Mouse (Mus musculus): ENCODE data around the gene Hrct1. TPM values are rescaled to one million over a fixed set of nuclear protein-coding genes. Genes with fewer than 3 reads are reported as not detected.

The Hrct1 gene
- polyA plus RNA-seq, 1 experiment from 2014 or later: 0.81 TPM

DNA sequence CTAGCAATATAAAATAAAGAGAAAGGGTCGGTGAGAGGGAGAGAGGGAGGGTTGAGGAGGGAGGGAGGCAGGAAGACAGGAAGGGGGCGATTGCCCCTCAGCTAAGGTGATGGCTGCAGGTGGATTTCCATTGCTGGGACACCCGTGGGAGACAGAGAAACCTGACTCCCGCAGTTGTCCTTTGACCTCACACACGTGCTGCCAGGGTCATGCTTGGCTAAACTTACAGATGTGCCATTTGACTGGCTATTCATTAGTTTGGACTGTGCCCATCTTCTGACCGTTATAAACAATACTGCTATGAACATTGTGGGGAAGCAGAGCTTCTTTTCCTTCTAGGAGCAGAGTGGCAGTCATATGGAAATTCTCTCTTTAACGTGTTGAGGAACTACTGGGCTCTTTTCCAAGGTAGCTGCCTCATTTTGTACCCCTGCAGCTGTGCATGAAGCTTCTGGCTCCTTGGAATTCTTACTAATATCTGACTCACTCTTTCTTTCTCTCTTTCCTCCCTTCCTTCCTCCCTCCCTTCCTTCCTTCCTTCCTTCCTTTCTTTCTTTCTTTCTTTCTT, 13.3 kb upstream of the Hrct1 start:
- Histone ChIP-seq H3K27ac (replicated peaks in 1 of 2; ENCODE audit: control insufficient read depth in 1 of 2, insufficient read depth in 1 of 2, low read depth in 2 of 2, low read length in 2 of 2) (no peak overlapping the region), H3K9ac (ENCODE audit: low read length) (no peak overlapping the region), H3K4me1 (ENCODE audit: control insufficient read depth in 2 of 2, insufficient read depth in 2 of 2, low read length in 2 of 2) (peaks cover 2 to 13% of the 10 kb centered on the region in 2 experiments; a peak in 3 of 4 replicates), H3K9me3 (ENCODE audit: control insufficient read depth, low read length) (no peaks in the 10 kb centered on the region), H3K36me3 (ENCODE audit: control insufficient read depth, insufficient read depth, low read length) (no peaks in the 10 kb centered on the region), H3K4me2 (ENCODE audit: low read length) (no peak overlapping the region), H3K27me3 (ENCODE audit: control insufficient read depth, insufficient read depth, low read length) (no peaks in the 10 kb centered on the region), H3K4me3 (ENCODE audit: control insufficient read depth in 1 of 2, insufficient read depth in 1 of 2, low read depth in 1 of 2, low read length in 2 of 2) (no peak overlapping the region)
- no peak for ATAC-seq (ENCODE audit: insufficient number of reproducible peaks, insufficient read depth, low FRiP score, low read depth)
- 47% methylated on average over 7 of the region's 7 CpGs for whole genome bisulfite sequencing

DNA sequence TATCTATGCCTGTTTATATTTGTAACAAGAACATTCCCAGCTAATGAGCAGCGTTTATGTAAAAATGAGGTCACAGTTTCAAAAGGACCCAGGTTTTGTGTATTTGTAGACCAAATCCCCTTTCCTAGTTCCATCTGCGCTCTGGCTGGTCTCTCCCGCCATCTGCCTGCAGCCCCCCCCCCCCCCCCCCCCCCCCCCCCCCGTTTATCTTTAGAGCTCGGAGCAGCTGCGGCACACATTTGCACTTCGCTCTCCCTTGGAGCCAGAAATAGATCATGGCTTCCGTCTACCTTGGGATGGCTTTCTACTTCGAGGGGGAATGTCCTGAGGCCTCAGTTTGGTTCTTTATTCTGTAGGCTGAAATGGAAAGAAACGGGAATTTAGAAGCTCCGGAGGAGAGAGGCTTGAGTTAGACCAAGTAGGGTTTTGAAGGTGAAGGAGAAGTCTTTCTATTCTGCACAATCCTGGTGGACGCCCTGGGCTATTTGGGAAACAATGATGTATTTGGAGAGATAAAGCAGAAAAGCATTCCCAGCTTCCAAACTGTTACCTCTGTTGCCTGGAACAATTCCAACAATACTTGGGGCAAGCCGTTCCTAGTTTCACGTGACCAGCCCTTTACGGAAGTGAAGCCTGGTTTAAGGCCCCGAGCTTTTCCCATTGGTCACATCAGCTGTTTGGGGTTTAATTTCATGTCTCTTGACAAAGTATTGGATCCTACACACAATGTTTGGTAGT, 6.3 kb upstream of the Hrct1 start:
- no peak overlapping the region for H3K4me3 ChIP-seq (ENCODE audit: control insufficient read depth in 1 of 2, insufficient read depth in 1 of 2, low read depth in 1 of 2, low read length in 2 of 2)
- WGBS: 24% methylated on average over 14 of the region's 16 CpGs
- H3K27ac ChIP-seq (replicated peaks in 1 of 2; ENCODE audit: control insufficient read depth in 1 of 2, insufficient read depth in 1 of 2, low read depth in 2 of 2, low read length in 2 of 2): peak overlapping the region; percentile 89 to 90
- no peaks in the 10 kb centered on the region for H3K9me3 ChIP-seq (ENCODE audit: control insufficient read depth, low read length)
- ATAC-seq (ENCODE audit: insufficient number of reproducible peaks, insufficient read depth, low FRiP score, low read depth): no peak
- H3K4me2 ChIP-seq (ENCODE audit: low read length): peak overlapping the region; percentile 43; the same call in 1 of the 2 replicates
- H3K4me1 ChIP-seq (ENCODE audit: control insufficient read depth in 2 of 2, insufficient read depth in 2 of 2, low read length in 2 of 2): peaks cover 9 to 10% of the 10 kb centered on the region in 2 experiments
- H3K9ac ChIP-seq (ENCODE audit: low read length): no peak overlapping the region; the same call in 1 of the 2 replicates
- no peaks in the 10 kb centered on the region for H3K27me3 ChIP-seq (ENCODE audit: control insufficient read depth, insufficient read depth, low read length)
- H3K36me3 ChIP-seq (ENCODE audit: control insufficient read depth, insufficient read depth, low read length): no peaks in the 10 kb centered on the region

DNA sequence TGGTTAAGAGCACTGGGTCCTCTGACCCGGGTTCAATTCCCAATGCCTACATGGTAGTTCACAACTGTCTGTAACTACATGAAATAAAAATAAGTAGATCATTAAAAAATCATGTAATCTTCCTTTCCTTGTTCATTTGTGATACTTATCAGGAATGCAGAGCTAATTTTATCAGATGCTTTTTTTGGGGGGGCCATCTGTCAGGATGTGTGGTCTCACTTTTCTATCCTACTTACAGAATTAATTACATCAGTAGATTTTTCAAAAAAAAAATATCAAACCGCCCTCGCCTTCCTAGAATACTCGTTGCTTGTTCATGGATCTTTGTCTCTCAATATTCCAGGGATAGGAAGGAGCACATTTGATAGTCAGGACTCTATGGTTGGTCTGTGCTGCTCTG, 4.8 kb upstream of the Hrct1 start:
- Histone ChIP-seq H3K9ac (ENCODE audit: low read length) (no peak overlapping the region), H3K4me3 (ENCODE audit: control insufficient read depth in 1 of 2, insufficient read depth in 1 of 2, low read depth in 1 of 2, low read length in 2 of 2) (no peak overlapping the region), H3K36me3 (ENCODE audit: control insufficient read depth, insufficient read depth, low read length) (no peaks in the 10 kb centered on the region), H3K4me2 (ENCODE audit: low read length) (no peak overlapping the region), H3K9me3 (ENCODE audit: control insufficient read depth, low read length) (no peaks in the 10 kb centered on the region), H3K27ac (replicated peaks in 1 of 2; ENCODE audit: control insufficient read depth in 1 of 2, insufficient read depth in 1 of 2, low read depth in 2 of 2, low read length in 2 of 2) (no peak overlapping the region), H3K4me1 (ENCODE audit: control insufficient read depth in 2 of 2, insufficient read depth in 2 of 2, low read length in 2 of 2) (peaks cover 10 to 16% of the 10 kb centered on the region in 2 experiments), H3K27me3 (ENCODE audit: control insufficient read depth, insufficient read depth, low read length) (no peaks in the 10 kb centered on the region)
- ATAC-seq (ENCODE audit: insufficient number of reproducible peaks, insufficient read depth, low FRiP score, low read depth): no peak
- 91% methylated on average over 4 of the region's 4 CpGs for WGBS

DNA sequence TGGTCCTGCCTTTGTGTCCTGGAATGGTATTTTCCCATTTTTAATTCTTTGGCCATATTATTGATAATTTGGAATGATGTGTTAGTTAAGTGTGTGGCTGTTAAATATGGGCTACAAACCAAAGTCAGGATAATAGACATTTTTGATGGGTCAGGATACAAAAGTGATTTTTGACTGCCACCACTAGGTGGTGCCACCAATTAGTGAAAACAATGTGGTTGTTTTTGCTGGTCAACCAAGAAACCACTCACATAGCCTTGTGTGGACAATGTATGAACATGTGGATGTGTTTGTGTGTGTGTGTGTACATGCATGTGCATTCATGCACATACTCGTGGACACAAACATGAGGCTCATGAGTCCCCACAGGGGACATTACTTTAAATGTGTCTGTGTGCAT, 2.2 kb upstream of the Hrct1 start:
- H3K27me3 ChIP-seq (ENCODE audit: control insufficient read depth, insufficient read depth, low read length): no peaks in the 10 kb centered on the region
- no peak overlapping the region for H3K4me2 ChIP-seq (ENCODE audit: low read length)
- H3K4me1 ChIP-seq (ENCODE audit: control insufficient read depth in 2 of 2, insufficient read depth in 2 of 2, low read length in 2 of 2): peaks cover 36 to 41% of the 10 kb centered on the region in 2 experiments
- ATAC-seq (ENCODE audit: insufficient number of reproducible peaks, insufficient read depth, low FRiP score, low read depth): no peak
- H3K27ac ChIP-seq (replicated peaks in 1 of 2; ENCODE audit: control insufficient read depth in 1 of 2, insufficient read depth in 1 of 2, low read depth in 2 of 2, low read length in 2 of 2): no peak overlapping the region
- no peak overlapping the region for H3K9ac ChIP-seq (ENCODE audit: low read length)
- WGBS: 7% methylated on average over 1 of the region's 1 CpGs
- H3K9me3 ChIP-seq (ENCODE audit: control insufficient read depth, low read length): no peaks in the 10 kb centered on the region
- H3K4me3 ChIP-seq (ENCODE audit: control insufficient read depth in 1 of 2, insufficient read depth in 1 of 2, low read depth in 1 of 2, low read length in 2 of 2): no peak overlapping the region
- no peaks in the 10 kb centered on the region for H3K36me3 ChIP-seq (ENCODE audit: control insufficient read depth, insufficient read depth, low read length)

DNA sequence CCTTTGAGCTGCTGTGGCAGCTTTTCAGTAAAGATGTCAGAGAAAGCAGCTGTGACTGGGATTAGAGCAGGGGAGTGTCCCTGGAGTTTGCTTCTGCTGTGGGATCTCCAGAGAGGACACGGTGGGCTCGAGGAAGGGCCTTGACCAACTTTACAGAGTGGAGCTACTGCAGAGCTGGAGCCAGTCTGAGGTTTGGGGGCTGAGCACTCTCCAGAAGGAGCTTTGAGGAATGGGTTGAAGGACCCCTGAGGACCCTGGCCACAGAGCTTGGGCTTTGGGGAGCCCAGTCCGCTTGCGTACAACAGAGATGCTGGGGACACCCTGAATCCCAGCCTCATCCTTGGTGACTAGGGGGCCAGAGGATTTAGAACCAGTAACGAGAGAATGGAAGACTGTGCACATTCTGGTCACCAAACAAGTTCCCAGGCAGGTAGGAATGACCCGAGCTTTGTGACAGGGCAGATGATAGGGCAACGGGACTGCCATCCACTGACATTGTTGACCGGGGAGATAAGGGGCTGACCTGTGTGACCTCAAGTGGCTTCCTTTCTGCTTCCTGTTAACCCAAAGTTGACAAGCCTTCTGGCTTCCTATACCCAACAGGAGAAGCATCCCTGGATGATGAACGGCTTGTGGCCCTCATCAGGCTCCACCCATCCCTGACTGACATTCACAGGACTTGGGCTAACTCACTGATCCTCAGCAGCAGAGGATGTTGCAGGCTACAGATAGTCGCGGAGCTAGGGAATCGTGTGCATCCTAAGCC, 577 bp upstream of the Hrct1 start:
- Histone ChIP-seq H3K4me2 (ENCODE audit: low read length) (no peak overlapping the region), H3K4me1 (ENCODE audit: control insufficient read depth in 2 of 2, insufficient read depth in 2 of 2, low read length in 2 of 2) (peaks cover 41 to 45% of the 10 kb centered on the region in 2 experiments), H3K9ac (ENCODE audit: low read length) (no peak overlapping the region), H3K4me3 (ENCODE audit: control insufficient read depth in 1 of 2, insufficient read depth in 1 of 2, low read depth in 1 of 2, low read length in 2 of 2) (no peak overlapping the region), H3K9me3 (ENCODE audit: control insufficient read depth, low read length) (no peaks in the 10 kb centered on the region), H3K27me3 (ENCODE audit: control insufficient read depth, insufficient read depth, low read length) (no peaks in the 10 kb centered on the region), H3K36me3 (ENCODE audit: control insufficient read depth, insufficient read depth, low read length) (no peaks in the 10 kb centered on the region), H3K27ac (replicated peaks in 1 of 2; ENCODE audit: control insufficient read depth in 1 of 2, insufficient read depth in 1 of 2, low read depth in 2 of 2, low read length in 2 of 2) (peak overlapping the region in 1 of 2 experiments; percentile 80; a peak in 2 of 4 replicates)
- 48% methylated on average over 12 of the region's 12 CpGs for WGBS
- ATAC-seq (ENCODE audit: insufficient number of reproducible peaks, insufficient read depth, low FRiP score, low read depth): no peak

DNA sequence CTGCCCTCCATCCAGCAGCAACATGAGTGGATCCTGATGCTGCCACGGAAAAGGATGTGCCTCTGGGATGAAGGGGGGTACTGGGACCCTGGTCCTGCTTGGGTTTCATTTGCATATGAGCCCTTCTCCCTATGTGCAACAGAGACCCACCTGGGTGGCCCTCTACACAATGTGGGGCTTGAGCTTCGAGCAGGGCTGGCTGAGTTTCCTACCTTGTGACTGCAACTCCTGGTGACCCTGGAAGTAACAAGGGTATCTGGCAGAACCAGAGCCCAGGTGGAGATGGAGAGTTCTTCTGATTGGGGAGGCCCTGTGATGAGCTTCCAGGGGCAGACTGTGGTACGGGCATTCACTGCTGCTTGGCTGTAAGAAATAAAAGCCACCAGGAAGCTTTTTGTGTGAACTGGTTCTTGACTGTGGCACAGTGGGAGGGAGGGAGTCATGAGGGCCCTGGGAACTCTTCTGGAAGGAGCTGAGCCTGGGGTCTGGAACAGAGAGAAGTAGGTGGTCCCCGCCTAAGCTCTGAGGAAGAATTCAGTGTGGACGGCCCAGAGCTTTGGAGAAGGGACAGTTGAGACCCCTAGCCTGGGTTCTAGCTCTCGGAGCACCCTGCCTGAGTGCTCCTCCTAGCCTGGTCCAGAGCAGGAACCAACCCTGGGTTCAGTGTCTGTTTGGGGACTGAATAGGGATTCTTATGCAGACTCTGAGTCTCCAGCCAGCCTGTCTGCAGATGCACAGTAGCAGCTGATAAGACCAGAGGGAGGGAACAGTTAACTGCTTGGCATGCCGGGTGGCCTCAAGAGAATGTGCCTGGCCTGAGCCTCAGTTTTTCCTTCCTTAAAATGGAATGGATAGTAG, 959 bp downstream of the Hrct1 start:
- no peak overlapping the region; the same call in 1 of the 2 replicates for H3K9ac ChIP-seq (ENCODE audit: low read length)
- 49% methylated on average over 7 of the region's 7 CpGs for WGBS
- peak overlapping the region; percentile 43 for H3K4me2 ChIP-seq (ENCODE audit: low read length)
- H3K4me3 ChIP-seq (ENCODE audit: control insufficient read depth in 1 of 2, insufficient read depth in 1 of 2, low read depth in 1 of 2, low read length in 2 of 2): no peak overlapping the region
- peak overlapping the region; percentile 80 to 83 for H3K27ac ChIP-seq (replicated peaks in 1 of 2; ENCODE audit: control insufficient read depth in 1 of 2, insufficient read depth in 1 of 2, low read depth in 2 of 2, low read length in 2 of 2)
- no peaks in the 10 kb centered on the region for H3K9me3 ChIP-seq (ENCODE audit: control insufficient read depth, low read length)
- H3K4me1 ChIP-seq (ENCODE audit: control insufficient read depth in 2 of 2, insufficient read depth in 2 of 2, low read length in 2 of 2): peaks cover 45 to 52% of the 10 kb centered on the region in 2 experiments
- H3K36me3 ChIP-seq (ENCODE audit: control insufficient read depth, insufficient read depth, low read length): no peaks in the 10 kb centered on the region
- 0 out of 2 replicates have a peak, but pooled peaks have one; percentile 4 for ATAC-seq (ENCODE audit: insufficient number of reproducible peaks, insufficient read depth, low FRiP score, low read depth)
- no peaks in the 10 kb centered on the region for H3K27me3 ChIP-seq (ENCODE audit: control insufficient read depth, insufficient read depth, low read length)

DNA sequence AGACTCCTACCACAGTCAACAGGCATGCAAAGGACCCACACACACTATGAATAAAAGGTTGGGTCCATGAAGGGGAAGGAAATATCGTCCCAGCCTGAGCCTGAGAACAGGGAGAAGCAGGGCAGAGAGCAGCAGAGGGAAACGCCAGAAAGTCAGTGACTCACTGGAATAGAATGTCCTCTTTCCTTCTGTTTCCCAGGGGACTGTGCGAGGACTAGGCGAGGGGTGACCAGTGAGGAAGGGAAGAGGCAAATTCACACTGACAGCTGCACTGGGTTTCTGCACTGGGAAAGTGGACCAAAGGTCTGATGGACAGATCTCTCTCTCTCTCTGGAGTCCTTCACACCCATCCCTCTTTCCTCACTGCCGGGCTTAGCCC, 1.6 kb downstream of the Hrct1 start:
- Histone ChIP-seq H3K27me3 (ENCODE audit: control insufficient read depth, insufficient read depth, low read length) (no peaks in the 10 kb centered on the region), H3K9me3 (ENCODE audit: control insufficient read depth, low read length) (no peaks in the 10 kb centered on the region), H3K4me3 (ENCODE audit: control insufficient read depth in 1 of 2, insufficient read depth in 1 of 2, low read depth in 1 of 2, low read length in 2 of 2) (no peak overlapping the region), H3K27ac (replicated peaks in 1 of 2; ENCODE audit: control insufficient read depth in 1 of 2, insufficient read depth in 1 of 2, low read depth in 2 of 2, low read length in 2 of 2) (peak overlapping the region; percentile 80 to 83), H3K4me2 (ENCODE audit: low read length) (peak overlapping the region; percentile 43), H3K36me3 (ENCODE audit: control insufficient read depth, insufficient read depth, low read length) (no peaks in the 10 kb centered on the region), H3K9ac (ENCODE audit: low read length) (peak overlapping the region; percentile 18), H3K4me1 (ENCODE audit: control insufficient read depth in 2 of 2, insufficient read depth in 2 of 2, low read length in 2 of 2) (peaks cover 51 to 56% of the 10 kb centered on the region in 2 experiments)
- 0% methylated on average over 5 of the region's 5 CpGs for WGBS
- ATAC-seq (ENCODE audit: insufficient number of reproducible peaks, insufficient read depth, low FRiP score, low read depth): peak; percentile 53

Measured in heart, embryonic 14.5 days (tissue).